Mouse (Mus musculus) urinary bladder, postnatal 25 days (tissue): ENCODE measurements at regions not wholly inside any gene's neighbourhood (a gene's known extent, or its start where the extent isn't known, plus 50 kb on each side); places are given as distances from the start of the nearest gene placed in this dataset.

ENCODE experiments used
- DNase-seq: peaks from one replicate; pipeline ENCODE4 v3.0.0; 2022; ENCODE audit warnings: low spot score

DNA sequence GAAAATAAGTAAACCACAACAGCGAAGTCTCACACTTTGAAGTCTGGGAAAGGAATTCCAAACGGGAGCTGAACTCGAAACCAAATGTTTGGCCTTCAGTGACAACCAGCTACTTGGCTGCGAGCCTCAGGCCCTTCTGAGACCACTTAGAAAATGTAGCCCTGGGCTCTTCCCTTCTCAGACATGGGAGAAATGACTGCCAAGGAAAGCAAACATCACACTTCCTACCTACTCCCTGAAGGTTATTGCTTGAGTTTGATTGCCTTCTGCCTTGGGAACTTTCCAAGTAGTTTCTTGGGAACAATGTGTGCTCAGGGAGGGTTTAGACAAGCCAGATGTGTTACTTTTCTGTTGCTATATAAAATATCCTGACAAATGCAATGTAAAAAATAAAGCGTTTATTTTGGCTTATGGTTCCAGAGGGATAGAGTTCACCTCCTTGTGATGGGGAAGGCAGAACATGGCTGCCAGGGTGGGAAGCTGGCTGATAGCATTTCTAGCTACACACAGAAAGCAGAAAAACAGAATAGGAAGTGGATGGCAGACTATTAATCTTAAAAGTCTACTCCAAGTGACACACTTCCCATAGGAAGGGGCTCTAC is 194.8 kb upstream of the Rack1 start:
- no peak for DNase-seq

DNA sequence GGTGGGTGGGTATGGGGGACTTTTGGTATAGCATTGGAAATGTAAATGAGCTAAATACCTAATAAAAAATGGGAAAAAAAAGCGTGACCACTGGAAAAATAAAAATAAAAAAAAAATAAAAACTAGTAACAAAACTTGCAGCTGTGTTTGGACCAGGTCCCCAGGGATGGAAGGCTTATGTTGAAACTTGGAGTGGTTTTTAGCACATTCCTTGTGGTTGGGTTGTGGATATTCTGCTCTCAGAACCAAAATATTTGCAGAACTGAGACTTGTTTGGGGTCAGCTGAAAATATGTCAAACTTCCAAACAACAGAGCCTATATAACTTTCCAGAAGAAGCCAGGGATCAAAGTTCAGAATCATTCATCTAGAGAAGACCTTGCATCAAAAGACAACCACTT is 199.0 kb upstream of the Rack1 start:
- no peak for DNase-seq

DNA sequence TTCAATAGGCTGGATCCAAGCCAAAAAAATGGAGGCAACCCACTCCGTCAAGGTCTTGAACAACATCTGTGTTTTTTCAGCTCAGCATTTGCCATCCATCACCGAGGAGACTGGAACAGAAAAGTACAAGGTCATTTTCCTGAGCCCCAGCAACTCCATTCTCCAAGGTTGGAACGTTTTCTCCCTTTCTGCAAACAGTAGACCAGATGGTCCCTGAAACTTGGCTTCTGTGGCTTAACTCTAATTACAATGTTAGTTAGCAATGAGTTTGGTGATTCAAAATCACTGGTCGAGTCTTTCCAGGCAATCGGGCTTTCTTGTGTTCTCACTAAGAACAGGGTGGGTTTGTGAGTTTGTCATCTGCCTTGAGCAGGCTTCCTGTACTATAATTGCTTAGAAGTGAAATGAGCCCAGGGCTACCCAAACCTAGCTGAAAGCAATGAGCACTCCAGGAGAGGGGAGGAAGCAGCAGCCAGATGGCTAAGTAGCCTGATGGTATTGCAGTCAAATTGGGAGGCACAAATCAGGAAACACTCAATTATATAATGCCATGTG is 200.5 kb upstream of the Rack1 start:
- DNase-seq = no peak

DNA sequence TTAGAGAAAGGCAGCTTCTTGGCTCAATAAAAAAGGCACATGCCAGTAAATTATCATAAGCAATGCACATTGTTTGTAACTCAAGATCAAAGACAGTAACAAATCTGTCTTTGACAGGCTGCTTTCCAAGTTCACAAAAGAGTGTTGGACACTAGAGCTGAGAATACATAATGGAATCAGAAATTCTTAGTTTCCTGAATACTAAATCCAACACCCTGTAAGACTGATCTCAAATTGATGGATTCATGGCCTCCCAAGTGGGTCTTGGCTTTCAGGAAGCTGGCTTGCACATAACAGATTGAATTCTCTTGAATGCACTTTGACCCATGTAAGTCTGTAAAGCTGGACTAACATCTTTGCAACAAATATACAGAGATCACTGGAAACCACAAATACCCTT is 201.1 kb upstream of the Rack1 start:
- no peak for DNase-seq

DNA sequence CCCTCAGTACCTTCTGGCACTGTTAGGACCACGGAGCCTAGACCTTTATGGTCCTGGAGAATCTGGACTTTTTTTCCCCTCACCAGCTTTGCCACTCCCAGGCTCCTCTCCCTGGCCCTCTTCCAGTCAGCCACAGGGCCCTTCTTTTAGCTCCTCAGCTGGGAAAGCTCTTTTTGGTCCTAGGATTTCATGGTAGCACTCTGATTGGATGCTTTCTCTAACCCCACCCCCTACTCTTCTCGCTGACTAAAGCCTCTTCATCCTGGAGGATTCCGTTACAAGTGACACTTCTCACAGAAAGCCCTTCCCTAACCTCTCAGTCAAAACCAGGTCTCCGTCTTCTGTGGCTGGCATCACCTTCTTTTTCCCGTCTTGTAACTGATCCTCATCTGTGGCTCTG is 205.7 kb upstream of the Rack1 start:
- no peak for DNase-seq

DNA sequence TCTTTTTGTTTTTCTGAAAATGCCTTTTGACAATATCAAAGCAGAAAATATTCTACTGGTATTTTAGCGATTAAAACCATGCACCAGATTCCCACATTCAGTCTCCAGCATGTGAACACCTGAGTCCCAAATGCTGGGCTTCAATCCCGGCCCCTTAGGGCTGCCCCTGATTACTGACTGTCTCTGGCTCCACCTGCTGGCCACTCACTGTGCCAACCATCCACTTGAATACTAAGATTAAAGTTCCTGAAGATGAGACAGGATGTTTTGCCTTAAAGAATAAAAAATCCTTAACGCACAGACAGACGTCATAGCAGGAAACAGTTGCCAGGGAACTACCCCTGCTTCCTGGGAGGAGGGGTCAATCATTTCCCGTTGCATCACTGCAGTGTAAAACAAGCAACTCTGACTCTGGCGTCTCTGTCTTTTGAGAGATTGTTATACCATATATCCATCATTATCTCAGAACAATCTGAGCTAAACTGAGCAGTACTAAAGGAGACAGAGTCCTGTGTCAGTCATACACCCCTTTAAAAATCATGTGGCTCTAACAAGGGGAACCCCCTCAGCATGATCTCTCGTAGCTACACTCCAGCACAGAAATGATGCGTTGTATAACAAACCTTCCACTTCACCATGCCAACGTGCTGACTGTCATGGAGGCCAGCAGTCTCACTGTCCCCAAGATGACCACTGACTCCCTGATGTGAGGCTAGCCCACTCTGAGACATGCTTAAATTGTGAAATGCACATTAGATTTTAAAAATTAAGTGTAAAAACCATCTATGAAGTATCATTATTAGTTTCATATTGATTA is 211.1 kb upstream of the Rack1 start:
- DNase-seq = peak; percentile 33

DNA sequence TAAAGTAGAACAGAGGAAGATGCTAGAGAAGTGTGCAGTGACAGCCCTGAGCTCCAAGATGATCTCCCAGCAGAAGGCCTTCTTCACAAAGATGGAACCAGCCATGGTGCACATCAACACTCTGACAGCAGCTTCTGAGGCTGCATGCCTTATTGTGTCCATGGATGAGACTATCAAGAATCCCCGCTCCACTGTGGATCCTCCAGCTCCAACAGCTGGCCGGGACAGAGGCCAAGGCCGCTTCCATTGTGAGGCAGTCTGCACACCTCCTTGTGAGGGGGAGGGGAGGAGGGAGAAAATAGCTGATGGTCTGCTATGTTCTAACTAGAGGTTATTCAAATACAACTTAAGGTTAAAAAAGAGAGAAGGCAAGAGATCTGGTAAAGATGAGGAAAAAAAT is 231.4 kb upstream of the Rack1 start:
- DNase-seq = no peak

DNA sequence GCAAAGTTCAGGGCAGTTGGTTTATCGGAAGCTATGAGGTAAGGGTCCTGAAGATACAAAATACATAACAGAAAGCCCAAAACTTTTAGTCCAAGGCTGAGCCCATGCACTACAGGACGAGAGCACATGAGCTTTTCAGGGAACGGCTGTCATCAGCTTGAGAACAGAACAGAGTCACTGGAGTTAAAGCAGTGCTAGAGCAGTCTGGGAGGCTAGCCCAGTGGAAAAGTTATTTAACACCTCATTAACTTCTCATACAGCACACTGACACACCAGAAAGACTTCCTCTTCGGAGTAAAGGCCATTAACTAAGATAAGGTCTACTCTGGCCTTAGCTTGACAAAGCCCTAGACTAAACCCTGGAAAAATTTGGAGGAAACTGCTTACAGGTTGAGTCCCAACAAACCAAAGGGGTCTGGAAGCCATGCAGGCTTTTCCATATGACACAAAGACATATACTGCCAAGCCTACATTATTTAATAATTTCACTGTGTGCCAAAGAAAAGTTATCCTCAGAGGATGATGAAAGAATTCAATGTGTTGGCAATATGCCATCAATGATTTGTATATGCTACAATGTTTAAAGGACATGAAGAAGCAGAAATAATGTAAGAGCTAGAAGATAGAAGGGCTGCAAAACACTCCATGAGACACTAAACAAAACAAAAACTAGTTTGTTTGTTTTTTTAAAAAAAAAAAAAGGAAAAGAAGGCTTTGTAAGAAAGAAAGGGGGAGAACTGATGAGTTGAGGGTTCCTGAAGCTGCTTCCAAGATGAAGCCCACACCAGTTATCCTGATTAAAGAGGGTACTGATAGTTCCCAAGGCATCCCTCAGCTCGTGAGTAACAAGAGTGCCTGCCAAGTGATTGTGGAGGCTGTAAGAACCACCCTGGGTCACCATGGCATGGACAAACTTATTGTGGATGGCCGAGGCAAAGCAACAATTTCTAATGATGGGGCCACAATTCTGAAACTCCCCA is 232.3 kb upstream of the Rack1 start:
- DNase-seq = no peak

DNA sequence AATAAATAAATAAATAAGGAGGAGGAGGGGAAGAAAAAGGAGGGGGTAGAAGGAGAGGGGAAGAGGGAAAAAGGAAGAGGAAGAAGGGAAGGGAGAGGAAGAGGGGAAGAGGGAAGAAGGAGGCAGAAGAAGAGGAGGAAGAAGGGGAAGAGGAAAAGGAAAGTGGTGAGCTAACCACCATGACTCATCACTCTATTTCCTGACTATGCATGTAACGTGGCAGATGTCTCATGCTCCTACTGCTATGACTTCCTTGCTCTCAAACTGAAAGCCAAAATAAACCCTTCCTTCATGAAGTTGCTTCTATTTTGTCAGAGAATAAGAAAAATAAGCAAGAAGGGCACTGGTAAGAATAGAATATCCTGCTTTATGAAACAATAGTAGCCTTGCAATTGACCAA is 242.1 kb upstream of the Rack1 start:
- DNase-seq = no peak

DNA sequence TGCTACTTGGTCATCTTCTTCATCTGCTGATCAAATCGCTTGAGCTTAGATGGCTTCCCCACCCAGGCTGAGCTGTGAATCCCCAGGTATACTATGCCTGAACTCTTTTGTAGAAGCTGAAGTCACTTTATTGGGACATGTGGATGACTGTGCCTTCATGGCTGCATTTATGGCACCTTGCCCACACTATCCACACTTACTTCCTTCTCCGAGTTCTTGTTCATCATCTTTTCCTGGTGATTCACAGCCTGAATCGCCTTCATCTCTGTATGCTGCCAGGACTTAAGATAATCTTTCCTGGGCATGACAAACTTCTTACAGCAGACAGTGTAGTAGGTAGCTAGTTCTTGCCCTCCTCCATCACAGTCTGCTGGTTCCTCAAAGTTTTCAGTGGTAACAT is 248.1 kb upstream of the Rack1 start:
- DNase-seq = no peak

DNA sequence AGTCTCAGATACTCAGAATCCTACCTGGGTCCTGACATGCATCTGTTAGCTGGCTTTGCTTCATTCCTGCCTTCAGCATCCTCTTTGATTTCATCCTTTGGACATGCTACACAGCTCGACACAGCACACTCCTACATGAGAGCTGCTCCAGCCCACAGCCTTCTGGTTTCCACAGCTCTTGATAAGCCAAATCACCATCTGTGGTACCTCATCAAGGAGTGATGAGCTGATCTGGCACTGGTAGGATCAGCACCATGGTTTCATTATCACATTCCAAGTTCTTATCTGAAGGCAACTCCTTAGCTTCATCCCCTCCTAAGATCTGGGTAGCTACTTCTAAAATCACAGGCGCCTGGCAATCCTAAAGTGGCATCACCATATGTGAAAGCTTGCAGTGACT is 248.9 kb upstream of the Rack1 start:
- DNase-seq = no peak

DNA sequence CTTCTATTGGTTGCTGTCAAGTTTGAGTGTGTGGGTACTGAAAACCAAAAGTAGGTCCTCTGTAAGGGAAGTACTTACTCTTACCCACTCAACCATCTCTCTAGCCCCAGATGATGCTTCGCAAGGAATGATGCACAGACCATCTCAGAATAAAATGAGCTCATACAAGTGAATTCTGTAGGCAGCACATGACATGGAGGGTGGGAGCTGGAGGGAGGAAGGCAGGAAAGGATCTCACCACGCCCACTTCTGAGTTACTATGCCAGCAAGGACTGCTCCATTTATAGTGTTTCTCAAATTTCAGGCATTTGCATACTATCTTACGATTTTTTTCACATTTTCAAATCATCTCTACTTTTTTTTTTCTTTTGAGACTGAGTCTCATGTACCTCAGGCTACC is 273.8 kb upstream of the Rack1 start:
- no peak for DNase-seq

DNA sequence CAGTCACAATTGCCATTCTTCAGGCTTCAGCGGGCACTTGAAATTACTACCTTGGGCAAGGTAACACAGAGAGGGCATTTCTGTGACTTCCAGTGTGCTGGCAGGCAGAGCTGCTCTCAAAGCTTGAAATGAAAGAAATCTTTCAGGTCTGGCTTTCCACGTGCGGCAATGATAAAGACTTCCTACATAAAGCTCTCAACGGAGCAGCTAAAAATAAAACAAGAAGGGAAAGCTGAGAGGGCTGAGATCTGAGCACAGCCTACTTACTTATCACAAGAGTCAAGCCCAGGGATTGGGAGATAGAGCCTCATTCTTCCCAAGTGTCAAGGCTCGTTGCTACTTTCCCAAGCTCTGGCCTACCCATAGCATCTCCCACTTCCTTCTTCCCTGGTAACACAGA is 274.6 kb upstream of the Rack1 start:
- DNase-seq = no peak

DNA sequence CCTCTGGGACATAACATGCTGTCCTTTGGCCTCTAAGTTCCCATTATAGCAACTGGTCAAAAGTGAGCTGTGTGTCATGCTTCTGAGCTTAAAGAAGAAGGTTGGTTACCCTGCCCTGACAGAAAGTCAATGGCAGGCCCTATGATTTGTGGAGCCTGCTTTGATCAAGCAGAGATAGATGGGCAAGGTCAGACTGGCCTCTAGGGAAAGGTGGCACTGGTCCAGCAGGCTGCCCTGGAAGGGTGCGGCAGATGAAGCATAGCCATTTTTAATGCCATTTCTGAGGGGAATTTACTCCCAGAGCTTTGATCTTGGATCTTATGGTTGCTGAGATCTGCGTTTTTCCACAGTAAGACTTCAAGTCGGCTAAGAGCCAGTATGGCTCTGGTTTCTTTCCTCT is 293.2 kb upstream of the Rack1 start:
- DNase-seq = no peak

DNA sequence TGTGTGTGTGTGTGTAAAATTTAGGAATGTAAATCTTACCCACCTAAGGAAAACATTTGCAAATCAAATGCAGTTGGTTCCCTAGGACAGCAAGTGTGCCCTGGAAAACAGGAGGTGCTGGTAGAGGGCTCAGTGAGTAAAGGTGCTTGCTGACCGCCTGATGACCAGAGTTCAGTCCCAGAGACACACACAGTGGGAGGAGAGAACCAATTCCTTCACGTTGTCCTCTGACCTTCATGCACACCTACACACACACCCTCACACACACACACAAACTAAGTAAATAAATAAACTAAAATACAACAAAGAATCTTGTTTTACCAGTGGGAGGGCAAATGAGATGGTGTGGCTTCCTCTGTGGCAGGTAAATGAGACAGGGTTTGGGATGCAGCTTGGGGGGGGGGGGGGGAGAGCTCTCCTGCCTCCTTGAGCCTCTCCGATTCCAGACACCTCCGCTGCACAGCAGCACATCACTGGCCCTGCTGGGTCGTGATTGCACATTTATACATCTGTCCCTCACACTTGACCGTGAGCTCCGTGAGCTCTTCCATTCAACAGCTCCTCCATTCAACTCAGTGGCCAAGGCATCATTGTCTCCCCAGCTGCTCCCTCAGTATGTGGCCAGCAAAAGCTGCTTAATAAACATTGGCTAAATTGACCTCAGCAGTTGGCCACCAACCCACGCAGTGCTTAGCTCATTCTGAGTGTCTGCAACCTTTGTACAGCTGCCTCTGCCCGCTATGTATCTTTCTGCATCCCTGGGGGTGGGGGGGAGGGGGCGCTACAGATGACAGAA is 297.9 kb upstream of the Rack1 start:
- no peak for DNase-seq

DNA sequence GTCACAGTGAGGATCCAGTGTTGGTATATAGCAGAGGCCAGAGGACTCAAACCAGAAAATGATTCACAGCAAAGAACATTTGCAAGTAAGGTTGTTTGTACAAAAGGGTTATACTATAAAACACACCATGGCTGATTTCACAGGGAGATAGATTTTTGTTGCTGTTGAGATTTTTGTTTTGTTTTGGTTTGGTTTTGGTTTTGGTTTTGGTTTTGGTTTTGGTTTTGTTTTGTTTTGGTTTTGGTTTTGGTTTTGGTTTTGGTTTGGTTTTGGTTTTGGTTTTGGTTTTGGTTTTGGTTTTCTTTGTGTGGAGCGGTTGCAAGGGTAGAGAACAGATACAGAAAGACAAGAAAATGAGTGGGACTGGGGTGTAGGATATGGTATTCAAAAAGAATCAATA is 301.1 kb upstream of the Rack1 start:
- DNase-seq = no peak

DNA sequence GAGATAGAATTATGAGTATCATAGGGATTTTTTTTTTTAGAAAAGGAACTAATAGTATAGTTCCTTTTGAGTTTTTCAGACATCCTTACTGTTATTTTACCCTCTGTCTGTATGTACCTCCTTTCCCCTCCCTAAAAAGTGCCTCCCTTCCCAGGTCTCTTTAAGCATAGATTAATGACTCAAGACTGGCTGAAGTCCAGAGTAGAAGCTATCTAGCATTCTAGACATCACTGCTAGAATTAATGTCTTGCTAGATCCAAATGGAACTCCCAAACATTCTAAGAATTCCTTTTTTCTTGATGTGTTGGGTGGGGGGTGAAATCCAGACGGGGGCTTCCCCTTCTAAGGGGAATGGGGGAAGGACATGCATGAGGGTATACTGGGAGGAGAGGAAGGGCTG is 311.8 kb upstream of the Rack1 start:
- DNase-seq = no peak

DNA sequence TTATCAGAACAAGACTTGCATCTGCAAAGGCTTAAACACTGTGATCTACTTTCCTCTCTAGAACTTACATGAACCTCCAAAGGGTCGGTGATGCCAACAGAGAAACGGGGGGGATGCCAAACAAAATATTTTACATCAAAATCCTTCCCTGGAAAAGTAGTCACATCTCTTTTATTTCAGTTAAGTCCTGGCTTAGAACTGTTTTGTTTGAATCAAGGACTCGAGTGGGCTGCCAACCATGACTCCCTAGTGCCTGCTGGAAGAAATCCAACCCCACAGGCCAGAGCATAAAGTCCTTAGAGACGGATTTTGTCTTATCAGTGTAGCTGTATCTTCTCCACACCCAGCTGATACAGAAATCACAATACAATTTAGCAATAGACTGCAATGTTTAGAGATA is 336.1 kb upstream of the Rack1 start:
- DNase-seq = no peak

DNA sequence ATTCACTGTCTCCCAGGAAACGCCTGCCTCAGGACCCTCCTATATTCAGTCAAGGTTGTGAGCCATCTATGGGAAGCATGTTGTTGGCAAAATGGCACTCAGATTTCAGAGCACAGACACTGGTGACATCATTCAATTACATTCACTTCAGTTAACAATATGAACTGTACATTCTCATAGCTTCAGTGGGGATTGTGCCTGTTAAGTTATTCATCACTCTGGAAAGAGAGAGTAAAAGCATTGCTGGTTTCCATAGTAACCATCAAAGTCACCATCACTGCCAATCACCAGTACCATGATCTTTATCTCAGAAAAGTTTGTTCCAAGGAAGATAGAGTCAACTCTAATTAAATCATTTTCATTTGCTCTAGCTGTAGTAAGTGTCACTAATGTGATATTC is 350.2 kb upstream of the Rack1 start:
- DNase-seq = no peak

DNA sequence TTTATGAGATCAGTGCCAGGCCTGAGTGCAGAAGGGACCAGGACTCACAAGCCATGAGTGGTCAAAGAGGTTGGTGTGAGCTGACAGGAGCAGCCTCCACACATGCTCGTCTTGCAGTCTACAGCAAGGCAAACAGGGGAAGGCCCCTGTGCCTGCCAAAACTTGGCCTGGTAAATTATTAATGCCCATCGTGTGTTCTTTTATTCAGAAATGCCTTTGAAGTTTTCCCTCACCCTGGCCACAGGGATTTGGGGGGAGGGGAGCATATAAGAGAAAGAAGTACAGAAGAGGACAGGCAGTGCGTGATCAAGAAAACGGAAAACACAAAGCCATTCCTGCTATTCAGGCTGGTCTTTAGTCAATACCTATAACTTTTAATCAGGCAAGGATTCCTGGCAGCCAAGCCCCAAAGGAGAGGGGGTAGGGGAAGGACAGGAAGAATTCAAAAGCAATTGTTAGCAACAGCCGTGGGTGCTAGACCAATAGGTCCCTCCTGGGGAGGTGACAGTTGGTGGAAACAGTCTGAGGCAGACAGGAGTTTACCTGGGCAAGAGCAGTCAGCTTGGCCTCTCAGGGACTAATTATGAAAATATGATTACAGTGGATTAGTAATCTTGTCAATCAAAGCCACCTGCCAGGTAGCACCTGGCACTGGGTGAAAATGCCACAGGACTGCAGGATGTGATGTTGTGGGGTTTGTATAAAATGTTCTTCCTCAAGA is 357.4 kb upstream of the Rack1 start:
- DNase-seq = no peak

DNA sequence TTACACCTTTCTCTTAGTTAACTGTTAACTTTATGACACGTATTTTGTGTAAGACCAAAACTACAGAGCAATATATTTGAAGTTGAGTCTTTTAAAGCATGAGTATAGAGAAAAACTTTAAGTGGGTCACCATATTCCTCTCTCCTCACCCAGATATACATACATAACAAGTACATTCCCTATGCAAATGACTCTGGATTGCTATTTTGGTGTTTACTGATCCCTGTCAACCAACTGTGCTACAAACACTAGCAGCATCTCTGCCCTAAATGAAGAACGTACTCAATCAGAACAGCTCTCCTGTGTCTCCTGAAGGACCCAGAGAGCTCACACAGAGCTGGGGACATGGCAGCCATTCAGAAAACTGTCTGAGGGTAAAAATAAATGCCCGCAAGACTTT is 363.4 kb upstream of the Rack1 start:
- no peak for DNase-seq
